Mouse (Mus musculus) right cerebral cortex, postnatal 36 days (tissue): ENCODE results near the gene Pank4.

Experiments
- DNase-seq, 2 experiments: peaks; one replicate each; pipeline ENCODE4 v3.0.0; 2022; ENCODE audit warnings: low spot score in 2 of 2, mixed read lengths in 1 of 2

Pank4 gene

DNA sequence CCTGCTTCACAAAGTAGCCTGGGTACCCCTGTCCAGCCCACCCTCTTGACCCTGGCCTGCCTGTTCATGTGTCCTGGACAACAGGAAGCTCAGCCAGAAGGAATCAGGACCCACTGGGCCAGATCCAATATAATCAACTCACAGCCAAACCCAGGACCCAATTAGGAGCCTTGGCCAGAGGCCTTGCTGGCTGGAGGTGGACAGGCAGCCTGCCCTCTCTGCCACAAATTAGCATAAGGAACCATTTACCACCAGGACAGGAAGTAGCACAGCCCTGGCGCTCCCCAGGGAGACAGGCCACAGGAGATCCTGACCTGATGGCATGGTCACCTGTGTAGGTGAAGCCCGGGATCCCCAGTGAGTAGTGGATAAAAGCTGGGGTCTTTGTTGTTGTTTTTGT, 48.2 kb downstream of the Pank4 start:
- DNase-seq, result no peak

- no peak for DNase-seq
Measured at GRCm38 (mm10) chr4:155012788-155013187, 48.9 kb downstream of the Pank4 start.

DNA sequence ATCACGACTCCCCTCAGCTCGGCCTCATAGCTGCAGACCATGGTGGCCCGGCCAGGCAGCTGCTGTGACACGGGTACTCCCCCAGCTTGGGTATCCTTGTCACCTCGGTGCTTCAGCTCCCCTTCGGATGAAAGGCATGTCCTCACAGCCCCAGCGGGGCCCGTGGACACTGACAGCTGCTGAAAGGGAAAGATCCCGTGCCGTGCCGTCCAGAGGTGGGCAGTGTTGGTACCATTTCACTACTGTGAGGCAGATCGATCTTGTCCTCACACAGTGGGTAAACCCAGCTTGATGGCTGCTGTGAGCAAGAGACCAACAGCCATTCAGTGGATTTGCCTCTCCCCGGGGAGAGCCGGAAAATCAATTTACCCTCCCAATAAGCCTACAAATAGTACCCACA, 50.3 kb downstream of the Pank4 start:
- DNase-seq, result no peak

- DNase-seq, result peak; percentile 74 to 80
Measured at GRCm38 (mm10) chr4:155014791-155015190, 50.9 kb downstream of the Pank4 start.

DNA sequence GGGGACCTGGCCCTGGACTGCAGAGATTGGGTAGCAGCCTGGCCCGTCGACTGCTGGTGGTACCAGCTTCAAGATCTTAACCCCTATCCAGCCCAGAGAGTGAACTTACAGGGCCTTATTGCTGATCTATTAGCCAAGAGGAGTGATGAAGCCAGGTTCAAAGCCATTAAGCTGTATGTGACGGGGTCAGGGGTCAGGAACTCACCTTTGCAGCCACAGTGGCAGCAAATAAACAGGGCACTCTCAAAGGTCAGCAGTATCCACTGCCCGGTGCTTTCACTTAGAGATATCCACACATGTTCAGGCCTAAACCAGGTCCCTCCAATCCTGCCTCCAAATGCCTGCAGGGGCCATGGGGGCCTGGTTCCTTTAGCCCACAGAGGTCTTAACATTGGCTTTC, 51.6 kb downstream of the Pank4 start:
- DNase-seq, result no peak

GRCm38 (mm10) chr4:155016807-155017206, 52.9 kb downstream of the Pank4 start:
- no peak for DNase-seq

- DNase-seq, result no peak
Measured at GRCm38 (mm10) chr4:155017253-155017878, 53.4 kb downstream of the Pank4 start.

- no peak for DNase-seq
Measured at GRCm38 (mm10) chr4:155018066-155018465, 54.1 kb downstream of the Pank4 start.

GRCm38 (mm10) chr4:155018601-155019335, 54.8 kb downstream of the Pank4 start:
- DNase-seq, result no peak

DNA sequence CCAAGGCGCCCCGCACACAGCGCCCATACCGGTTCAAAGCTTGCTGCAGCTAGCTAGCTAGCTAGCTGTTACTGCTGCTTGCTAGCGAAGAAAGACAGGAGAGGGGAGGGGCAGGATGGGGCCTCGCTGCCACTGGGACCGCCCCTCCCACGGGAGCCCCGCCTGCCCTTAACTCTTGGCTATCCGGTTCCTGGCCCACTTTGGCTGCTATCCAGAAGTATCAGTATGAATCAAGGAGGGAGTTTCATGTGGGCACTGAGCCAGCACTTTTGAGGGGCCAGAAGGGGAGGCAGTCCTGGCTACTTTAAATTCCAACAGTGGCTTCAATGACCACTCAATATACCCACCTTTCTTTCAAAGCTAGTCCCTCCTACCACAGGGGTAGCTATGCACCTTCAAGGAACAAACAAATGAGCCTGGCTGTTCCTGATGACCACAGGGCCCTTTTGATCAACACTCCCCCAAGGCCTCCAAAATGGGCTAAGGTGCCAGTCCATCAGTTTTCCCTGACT, 55.5 kb downstream of the Pank4 start:
- peak in 1 of 2 experiments; percentile 54 for DNase-seq

GRCm38 (mm10) chr4:155020141-155020540, 56.2 kb downstream of the Pank4 start:
- no peak for DNase-seq

GRCm38 (mm10) chr4:155020813-155021212, 56.9 kb downstream of the Pank4 start:
- no peak for DNase-seq

GRCm38 (mm10) chr4:155022228-155022855, 58.4 kb downstream of the Pank4 start:
- no peak for DNase-seq

GRCm38 (mm10) chr4:155024170-155025010, 60.5 kb downstream of the Pank4 start:
- no peak for DNase-seq
